Mouse (Mus musculus) lung, adult 2 months (tissue): ENCODE results near the gene Cyld. TPM values are rescaled to one million over a fixed set of nuclear protein-coding genes. Genes with fewer than 3 reads are reported as not detected.
"Not testable (repeated sequence)": the region's sequence is repeated elsewhere in the genome, so short reads cannot be mapped to it uniquely, and the experiment has no call there.

ENCODE experiments used
- DNase-seq: peaks from one replicate; pipeline ENCODE4 v3.0.0; 2022
- H3K4me1 ChIP-seq: fragments of 200-500 bp; 2 replicates; pipeline ENCODE4 v1.6.1; 2011; ENCODE audit warnings: low read length; ENCODE audit not compliant: control insufficient read depth, insufficient read depth
- H3K4me3 ChIP-seq: fragments of 200-500 bp; replicated peaks from 2 replicates; pipeline ENCODE3; 2011; ENCODE audit warnings: low read depth, mild to moderate bottlenecking, control low read depth, low read length; ENCODE audit errors: extremely low read depth
- CTCF ChIP-seq: fragments of 200-500 bp; IDR thresholded peaks from 2 replicates; pipeline ENCODE4 v1.5.1; 2011; ENCODE audit warnings: mild to moderate bottlenecking, low read length, control low read depth; ENCODE audit not compliant: insufficient read depth
- POLR2A ChIP-seq: fragments of 200-500 bp; IDR thresholded peaks from 2 replicates; pipeline ENCODE4 v1.6.1; 2011; ENCODE audit warnings: low read depth, mild to moderate bottlenecking, control low read depth, low read length, borderline replicate concordance; ENCODE audit errors: extremely low read depth
- WGBS: fragments of 180-500 bp; shearing (Covaris S2); methylation state at CpG from one replicate; pipeline ENCODE4 v1.1.7; 2018; 5-methylcytosine and 5-hydroxymethylcytosine counted together
- polyA plus RNA-seq: library from polyadenylated mRNA; depleted of rRNA; stranded (reverse); fragments of >200 nt; gene quantifications from 2 replicates; pipeline ENCODE4 v1.2.3, GENCODE M21; 2012

Gene Cyld
- polyA plus RNA-seq, 1 experiment = 8.7 TPM

GRCm38 (mm10) chr8:88702816-88703215, 6.0 kb downstream of the Cyld start:
- WGBS = 79% methylated on average over 3 of the region's 3 CpGs
- Histone ChIP-seq H3K4me1 (peaks cover 6% of the 10 kb centered on the region), H3K4me3 (no peak overlapping the region)
- DNase-seq = no peak
- TF ChIP-seq POLR2A = no peak

DNA sequence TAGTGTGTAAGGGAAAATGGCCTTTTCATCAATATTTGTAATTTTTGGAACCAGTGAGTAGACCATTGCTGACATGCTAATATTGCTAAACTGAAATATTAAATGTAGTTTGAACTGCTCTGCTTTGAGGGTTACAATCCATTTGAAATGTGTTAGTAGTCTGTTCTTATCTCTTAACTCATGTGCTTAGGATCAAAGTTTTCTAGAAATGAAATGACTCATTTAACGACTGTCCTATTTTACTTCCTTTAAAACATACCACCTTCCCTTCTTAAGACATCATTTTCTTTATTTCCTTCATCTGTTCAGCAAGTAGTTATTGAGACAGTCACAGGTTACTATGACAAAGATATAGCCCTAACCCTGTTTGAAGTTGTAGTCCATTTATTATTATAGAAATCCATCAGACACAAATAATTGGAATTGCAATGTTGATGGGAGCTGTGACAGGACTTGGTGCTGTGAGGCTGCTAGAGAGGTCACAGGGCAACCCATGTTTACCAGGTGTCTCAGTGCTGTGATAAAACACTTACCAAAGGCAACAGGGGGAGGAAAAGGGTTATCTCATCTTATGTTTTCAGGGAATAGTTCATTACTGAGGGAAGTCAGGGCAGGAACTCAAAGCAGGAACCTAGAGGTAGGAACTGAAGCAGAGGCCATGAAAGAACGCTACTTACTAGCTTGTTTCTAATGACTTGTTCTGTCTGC, 26.6 kb downstream of the Cyld start:
- 86% methylated on average over 2 of the region's 2 CpGs for WGBS
- no peaks in the 10 kb centered on the region for H3K4me1 ChIP-seq
- DNase-seq = no peak

GRCm38 (mm10) chr8:88755175-88755791, 58.5 kb downstream of the Cyld start:
- WGBS = 2% methylated on average over 14 of the region's 14 CpGs
- peaks cover 5% of the 10 kb centered on the region for H3K4me1 ChIP-seq
- H3K4me3 ChIP-seq = peak overlapping the region; percentile 42
- TF ChIP-seq POLR2A (no peak), CTCF (peak; percentile 64)
- peak; percentile 77 for DNase-seq

More for the DNA sequence above, 26.6 kb downstream of the Cyld start:
- H3K4me3 ChIP-seq = no peak overlapping the region
- no peak for TF ChIP-seq POLR2A
- no peak for TF ChIP-seq CTCF

- no peak for DNase-seq
- TF ChIP-seq CTCF (no peak), POLR2A (no peak)
- Histone ChIP-seq H3K4me1 (no peaks in the 10 kb centered on the region), H3K4me3 (no peak overlapping the region)
- 72% methylated on average over 12 of the region's 12 CpGs for WGBS
Observed at GRCm38 (mm10) chr8:88761980-88762379, 65.2 kb downstream of the Cyld start.

DNA sequence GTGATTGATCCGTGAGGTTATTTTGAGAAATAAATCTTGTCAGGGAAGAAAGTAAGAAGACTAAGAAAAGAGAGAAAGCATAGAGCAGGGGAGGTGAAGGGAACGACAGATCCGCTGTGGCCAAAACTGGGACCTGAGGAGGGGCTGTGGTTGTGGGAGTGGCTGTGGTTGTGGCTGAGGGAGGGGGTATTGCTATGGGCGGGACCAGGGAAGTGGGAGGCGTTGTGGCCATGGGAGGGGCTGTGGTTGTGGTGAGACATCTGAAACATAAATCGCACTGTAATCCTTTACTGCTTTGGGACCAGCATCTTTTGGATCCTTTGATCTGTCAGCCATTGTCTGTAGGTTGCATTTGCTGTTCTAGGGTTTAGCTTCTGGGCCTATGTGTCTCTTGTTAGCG, 74.4 kb downstream of the Cyld start:
- WGBS = 68% methylated on average over 7 of the region's 7 CpGs
- DNase-seq = no peak

DNA sequence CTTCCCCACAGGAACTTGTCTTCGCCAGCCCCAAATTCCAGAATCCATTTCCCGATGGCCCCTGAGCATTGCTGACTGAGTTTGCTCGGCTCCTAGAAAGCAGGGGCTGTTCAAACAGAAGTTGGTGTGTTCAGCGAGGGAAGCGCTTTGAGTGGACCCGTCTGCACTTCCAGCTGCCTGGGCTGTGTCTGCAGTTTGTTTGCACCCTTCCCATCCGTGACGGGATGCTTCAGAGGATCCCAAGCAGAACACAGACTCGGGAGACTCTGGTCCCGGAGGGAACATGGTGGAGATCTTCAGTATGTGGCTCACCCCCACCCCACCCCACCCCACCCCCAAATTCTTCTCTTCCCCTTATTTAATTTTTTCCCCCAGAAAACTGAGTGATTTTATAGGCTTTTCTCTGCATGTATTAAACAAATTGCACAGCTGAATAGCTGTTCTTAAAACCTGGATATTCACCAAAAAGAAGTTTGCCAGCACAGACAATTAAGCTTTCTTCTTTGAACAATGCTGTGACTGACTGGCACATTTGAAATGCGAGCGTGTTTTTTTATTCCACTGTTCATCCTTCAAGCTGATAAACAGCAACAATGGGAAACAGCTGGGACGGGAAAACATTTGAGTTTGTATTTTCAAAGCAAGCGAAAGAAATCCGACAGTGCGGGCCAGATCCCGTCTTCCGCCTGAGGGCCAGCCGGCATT, 77.9 kb downstream of the Cyld start:
- TF ChIP-seq POLR2A (no peak), CTCF (no peak)
- Histone ChIP-seq H3K4me3 (no peak overlapping the region), H3K4me1 (no peaks in the 10 kb centered on the region)
- no peak for DNase-seq
- 64% methylated on average over 19 of the region's 19 CpGs for WGBS

More for the DNA sequence above, 74.4 kb downstream of the Cyld start:
- TF ChIP-seq POLR2A (no peak), CTCF (no peak)
- no peaks in the 10 kb centered on the region for H3K4me1 ChIP-seq
- no peak overlapping the region for H3K4me3 ChIP-seq

GRCm38 (mm10) chr8:88775298-88775646, 78.4 kb downstream of the Cyld start:
- Histone ChIP-seq H3K4me1 (no peaks in the 10 kb centered on the region), H3K4me3 (no peak overlapping the region)
- WGBS = 73% methylated on average over 7 of the region's 7 CpGs
- DNase-seq = no peak
- no peak for TF ChIP-seq POLR2A
- TF ChIP-seq CTCF = no peak

DNA sequence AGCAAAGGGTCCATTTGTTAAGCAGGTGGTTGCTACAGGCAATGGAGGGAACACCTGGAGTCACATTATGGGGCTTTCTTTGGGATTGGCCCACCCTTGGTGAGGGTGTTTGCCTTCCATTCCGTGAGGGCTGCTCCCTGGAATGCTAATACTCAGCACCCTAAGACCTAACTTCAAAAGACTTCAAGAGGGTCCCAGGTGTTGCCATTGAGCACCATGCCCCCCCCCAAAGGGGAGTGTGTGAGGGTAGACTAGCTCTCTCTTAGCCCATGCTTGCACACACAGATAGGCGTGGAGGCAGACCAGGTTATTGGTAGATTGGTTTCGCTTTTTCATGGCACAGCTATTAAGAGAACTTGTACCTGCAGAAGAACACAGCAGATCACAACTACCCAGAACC, 83.3 kb downstream of the Cyld start:
- H3K4me3 ChIP-seq = no peak overlapping the region
- no peak for DNase-seq
- TF ChIP-seq POLR2A (no peak), CTCF (no peak)
- H3K4me1 ChIP-seq = no peaks in the 10 kb centered on the region
- WGBS = 75% methylated on average over 3 of the region's 3 CpGs

DNA sequence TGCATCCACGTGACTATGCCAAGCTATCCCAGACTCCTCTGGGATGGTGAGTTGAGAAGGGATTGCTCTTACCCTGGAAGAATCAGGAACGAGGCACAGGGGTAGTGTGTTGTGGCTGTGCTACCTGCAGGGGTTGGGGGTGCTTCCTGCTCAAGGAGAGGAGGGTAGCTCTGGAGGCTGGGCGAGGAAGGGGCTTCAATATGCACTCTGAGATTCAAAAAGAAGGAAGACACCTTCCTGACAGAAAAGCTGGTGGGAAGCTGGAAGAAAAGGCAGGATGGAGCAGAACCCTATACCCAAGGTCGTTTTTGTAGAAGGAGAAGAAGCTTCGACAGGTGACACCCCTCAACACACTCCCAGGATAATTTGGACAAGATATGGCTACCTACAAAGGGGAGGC, 84.5 kb downstream of the Cyld start:
- Histone ChIP-seq H3K4me3 (no peak overlapping the region), H3K4me1 (no peaks in the 10 kb centered on the region)
- TF ChIP-seq CTCF = no peak
- no peak for TF ChIP-seq POLR2A
- WGBS = 63% methylated on average over 5 of the region's 5 CpGs
- DNase-seq = no peak

DNA sequence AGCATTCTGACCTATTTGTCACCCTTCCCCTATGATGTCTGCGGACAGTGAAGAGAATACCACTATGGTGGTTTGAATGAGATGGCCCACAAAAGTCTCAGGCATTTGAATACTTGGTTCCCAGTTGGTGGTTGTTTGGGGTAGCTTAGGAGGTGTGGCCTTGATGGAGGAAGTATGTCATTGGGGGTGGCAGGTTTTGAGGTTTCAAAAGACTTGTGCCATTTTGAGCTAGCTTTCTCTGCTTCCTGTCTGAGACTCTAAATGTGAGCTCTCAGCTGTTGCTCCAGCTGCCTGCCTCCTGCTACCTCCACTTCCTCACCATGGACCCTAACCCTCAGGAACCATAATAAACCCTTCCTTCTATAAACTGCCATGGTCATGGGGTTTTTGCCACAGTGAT, 86.9 kb downstream of the Cyld start:
- no peak overlapping the region for H3K4me3 ChIP-seq
- no peaks in the 10 kb centered on the region for H3K4me1 ChIP-seq
- no peak for TF ChIP-seq POLR2A
- TF ChIP-seq CTCF = no peak
- no peak for DNase-seq
- 92% methylated on average over 1 of the region's 1 CpGs for WGBS

DNA sequence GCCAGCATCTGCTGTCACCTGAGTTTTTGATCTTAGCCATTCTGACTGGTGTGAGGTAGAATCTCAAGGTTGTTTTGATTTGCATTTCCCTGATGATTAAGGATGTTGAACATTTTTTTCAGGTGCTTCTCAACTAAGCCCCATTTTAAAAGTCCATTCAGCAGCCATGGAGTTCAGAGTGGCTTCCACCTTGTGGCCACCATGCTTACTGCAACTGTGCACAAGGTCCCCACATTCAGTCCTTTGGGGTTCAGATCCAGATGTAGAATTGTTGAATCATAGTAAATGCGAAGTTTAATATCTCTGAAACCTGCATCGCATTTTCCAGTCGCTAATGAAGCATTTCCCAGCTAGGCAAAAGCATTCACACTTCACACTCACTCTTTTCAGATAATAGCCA, 91.5 kb downstream of the Cyld start:
- H3K4me1 ChIP-seq, H3K4me3 ChIP-seq, DNase-seq: not testable (repeated sequence)
- 68% methylated on average over 3 of the region's 3 CpGs for WGBS
